Mouse (Mus musculus): ENCODE measurements around the gene Vps13d.

Vps13d gene

GRCm38 (mm10) chr4:144980110-144980509 lies 214.7 kb downstream of the Vps13d start:
- no peak for DNase-seq (ENCODE audit: low spot score in 2 of 2)

GRCm38 (mm10) chr4:144978039-144978438 lies 216.8 kb downstream of the Vps13d start:
- DNase-seq (ENCODE audit: low spot score in 2 of 2): no peak

- DNase-seq (ENCODE audit: low spot score in 2 of 2): no peak
These were observed 217.7 kb downstream of the Vps13d start for GRCm38 (mm10) chr4:144977057-144977456.

GRCm38 (mm10) chr4:144975505-144975904 lies 219.3 kb downstream of the Vps13d start:
- no peak for DNase-seq (ENCODE audit: low spot score in 2 of 2)

GRCm38 (mm10) chr4:144974458-144974857 lies 220.3 kb downstream of the Vps13d start:
- no peak for DNase-seq (ENCODE audit: low spot score in 2 of 2)

GRCm38 (mm10) chr4:144972948-144973720 lies 221.7 kb downstream of the Vps13d start:
- DNase-seq (ENCODE audit: low spot score in 2 of 2): no peak

GRCm38 (mm10) chr4:144971048-144971447 lies 223.8 kb downstream of the Vps13d start:
- no peak for DNase-seq (ENCODE audit: low spot score in 2 of 2)

GRCm38 (mm10) chr4:144969030-144969429 lies 225.8 kb downstream of the Vps13d start:
- no peak for DNase-seq (ENCODE audit: low spot score in 2 of 2)

- DNase-seq (ENCODE audit: low spot score in 2 of 2): no peak
These were observed 226.4 kb downstream of the Vps13d start for GRCm38 (mm10) chr4:144968371-144968770.

GRCm38 (mm10) chr4:144965255-144965654 lies 229.6 kb downstream of the Vps13d start:
- DNase-seq (ENCODE audit: low spot score in 2 of 2): no peak

GRCm38 (mm10) chr4:144961696-144962095 lies 233.1 kb downstream of the Vps13d start:
- DNase-seq (ENCODE audit: low spot score in 2 of 2): no peak

- DNase-seq (ENCODE audit: low spot score in 2 of 2): no peak
These were observed 233.6 kb downstream of the Vps13d start for GRCm38 (mm10) chr4:144961232-144961631.

GRCm38 (mm10) chr4:144960188-144960904 lies 234.5 kb downstream of the Vps13d start:
- no peak for DNase-seq (ENCODE audit: low spot score in 2 of 2)

- no peak for DNase-seq (ENCODE audit: low spot score in 2 of 2)
These were observed 237.1 kb downstream of the Vps13d start for GRCm38 (mm10) chr4:144957721-144958120.

GRCm38 (mm10) chr4:144957186-144957585 lies 237.6 kb downstream of the Vps13d start:
- DNase-seq (ENCODE audit: low spot score in 2 of 2): no peak

GRCm38 (mm10) chr4:144956293-144956692 lies 238.5 kb downstream of the Vps13d start:
- no peak for DNase-seq (ENCODE audit: low spot score in 2 of 2)

GRCm38 (mm10) chr4:144955863-144956262 lies 238.9 kb downstream of the Vps13d start:
- no peak for DNase-seq (ENCODE audit: low spot score in 2 of 2)

- no peak for DNase-seq (ENCODE audit: low spot score in 2 of 2)
These were observed 241.4 kb downstream of the Vps13d start for GRCm38 (mm10) chr4:144953421-144953820.

- DNase-seq (ENCODE audit: low spot score in 2 of 2): no peak
These were observed 242.9 kb downstream of the Vps13d start for GRCm38 (mm10) chr4:144951859-144952258.

- DNase-seq (ENCODE audit: low spot score in 2 of 2): no peak
These were observed 243.9 kb downstream of the Vps13d start for GRCm38 (mm10) chr4:144950883-144951282.

GRCm38 (mm10) chr4:144950327-144950711 lies 244.5 kb downstream of the Vps13d start:
- DNase-seq (ENCODE audit: low spot score in 2 of 2): no peak

GRCm38 (mm10) chr4:144949441-144950326 lies 245.1 kb downstream of the Vps13d start:
- no peak for DNase-seq (ENCODE audit: low spot score in 2 of 2)
